Mouse (Mus musculus): ENCODE measurements around the gene Ly86.

The Ly86 gene

GRCm38 (mm10) chr13:37344909-37345772, at the start of gene Ly86:
Ly86 (plus strand) TSS chr13:37345208.
- no peak for DNase-seq (ENCODE audit: low spot score)

- DNase-seq (ENCODE audit: low spot score), result no peak
These were observed 47.1 kb upstream of the Ly86 start for GRCm38 (mm10) chr13:37297886-37298285.

- no peak for DNase-seq (ENCODE audit: low spot score)
These were observed 46.2 kb upstream of the Ly86 start for GRCm38 (mm10) chr13:37298856-37299255.

GRCm38 (mm10) chr13:37302877-37303276, 42.1 kb upstream of the Ly86 start:
- no peak for DNase-seq (ENCODE audit: low spot score)

- DNase-seq (ENCODE audit: low spot score), result no peak
These were observed 37.0 kb upstream of the Ly86 start for GRCm38 (mm10) chr13:37308006-37308405.

GRCm38 (mm10) chr13:37309296-37309695, 35.7 kb upstream of the Ly86 start:
- DNase-seq (ENCODE audit: low spot score), result no peak

- DNase-seq (ENCODE audit: low spot score), result no peak
These were observed 34.7 kb upstream of the Ly86 start for GRCm38 (mm10) chr13:37310331-37310730.

GRCm38 (mm10) chr13:37311555-37312221, 33.3 kb upstream of the Ly86 start:
- DNase-seq (ENCODE audit: low spot score), result no peak

- peak; percentile 80 for DNase-seq (ENCODE audit: low spot score)
These were observed 32.6 kb upstream of the Ly86 start for GRCm38 (mm10) chr13:37312222-37312928.

GRCm38 (mm10) chr13:37312951-37313350, 32.1 kb upstream of the Ly86 start:
- DNase-seq (ENCODE audit: low spot score), result no peak

- DNase-seq (ENCODE audit: low spot score), result no peak
These were observed 19.5 kb upstream of the Ly86 start for GRCm38 (mm10) chr13:37325504-37325903.

- no peak for DNase-seq (ENCODE audit: low spot score)
These were observed 15.3 kb upstream of the Ly86 start for GRCm38 (mm10) chr13:37329747-37330146.

- no peak for DNase-seq (ENCODE audit: low spot score)
These were observed 14.0 kb upstream of the Ly86 start for GRCm38 (mm10) chr13:37330971-37331370.

- no peak for DNase-seq (ENCODE audit: low spot score)
These were observed 12.0 kb upstream of the Ly86 start for GRCm38 (mm10) chr13:37332779-37333543.

GRCm38 (mm10) chr13:37333544-37333870, 11.5 kb upstream of the Ly86 start:
- DNase-seq (ENCODE audit: low spot score), result no peak

GRCm38 (mm10) chr13:37337269-37337668, 7.7 kb upstream of the Ly86 start:
- no peak for DNase-seq (ENCODE audit: low spot score)

- DNase-seq (ENCODE audit: low spot score), result no peak
These were observed 7.1 kb upstream of the Ly86 start for GRCm38 (mm10) chr13:37337871-37338270.

- DNase-seq (ENCODE audit: low spot score), result no peak
These were observed 2.2 kb upstream of the Ly86 start for GRCm38 (mm10) chr13:37342804-37343203.

- no peak for DNase-seq (ENCODE audit: low spot score)
These were observed 815 bp downstream of the Ly86 start for GRCm38 (mm10) chr13:37345823-37346222.

GRCm38 (mm10) chr13:37347871-37348595, 3.0 kb downstream of the Ly86 start:
- no peak for DNase-seq (ENCODE audit: low spot score)

GRCm38 (mm10) chr13:37349051-37349450, 4.0 kb downstream of the Ly86 start:
- no peak for DNase-seq (ENCODE audit: low spot score)
